Mouse (Mus musculus) kidney, adult 2 months (tissue): ENCODE data around the gene Mgat3.

Experiments used
- CTCF ChIP-seq: fragments of 200-500 bp; conservative IDR thresholded peaks from 2 replicates; pipeline ENCODE4 v1.5.1; 2011; ENCODE audit warnings: low read depth, mild to moderate bottlenecking, control low read depth, low read length, moderate library complexity, mixed read lengths; ENCODE audit not compliant: insufficient read depth, insufficient read length
- POLR2A ChIP-seq: fragments of 200-500 bp; IDR thresholded peaks from one replicate; pipeline ENCODE4 v1.6.1; 2011; ENCODE audit warnings: low read depth, low read length, control low read depth

GRCm38 (mm10) chr15:80169484-80169883 is 4.0 kb upstream of the Mgat3 start:
- TF ChIP-seq POLR2A (no peak), CTCF (no peak)
